Mouse (Mus musculus) spleen, embryonic (tissue): ENCODE measurements around the gene Zfx.

Experiments used
- CTCF ChIA-PET: fragments of 350-600 bp; sonication (Branson Sonifier 250); formaldehyde crosslinking; loops from one replicate; lab custom pipeline; 2022; lab: Charles Lee

Gene Zfx

DNA sequence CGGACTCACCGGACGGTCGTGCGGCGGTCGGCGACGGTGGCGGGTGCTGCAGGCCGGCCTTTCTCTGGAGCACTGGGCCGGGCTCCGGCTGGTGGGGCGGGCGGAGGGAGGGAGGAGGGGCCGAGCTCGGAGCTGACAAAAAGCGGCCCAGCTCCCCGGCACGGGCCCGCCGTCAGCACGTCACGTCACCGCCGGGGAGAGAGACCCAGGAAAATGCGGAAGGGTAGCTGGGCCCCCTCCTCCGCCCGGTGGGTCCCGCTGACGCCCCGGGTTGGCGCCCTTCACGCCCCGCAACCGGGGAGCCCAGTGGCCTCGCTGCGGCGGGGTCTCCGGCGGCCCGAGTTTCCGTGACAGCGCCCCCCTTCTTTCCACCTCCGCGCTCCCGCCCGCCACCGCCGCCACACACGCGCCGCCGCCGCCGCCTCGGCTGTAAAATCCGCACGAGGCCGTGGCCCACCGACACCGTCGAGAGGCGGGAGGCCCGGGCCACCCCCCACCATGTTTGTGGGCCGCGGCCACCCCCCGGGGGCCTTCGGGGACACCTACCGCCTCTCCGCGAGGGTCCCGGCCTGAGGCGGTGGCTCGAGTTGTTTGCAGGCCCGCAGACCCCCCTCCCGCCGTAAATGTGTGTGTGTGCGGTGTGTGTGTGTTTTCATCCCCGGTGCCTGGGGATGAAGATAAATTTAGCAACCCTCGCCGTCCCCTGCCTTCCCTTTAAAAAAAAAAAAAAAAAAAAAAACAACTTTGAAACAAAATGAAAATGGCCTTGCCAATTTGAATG lies at the start of gene Zfx:
Gene Zfx, minus strand, starts transcription at position 644 of the 781 bp plus-strand sequence.
- CTCF ChIA-PET: interaction anchor here (0.6 to 0.7 kb wide), 2 partner anchors 30 to 79 kb away, joined by 4 to 5 read pairs; no protein-coding TSS in a partner anchor

DNA sequence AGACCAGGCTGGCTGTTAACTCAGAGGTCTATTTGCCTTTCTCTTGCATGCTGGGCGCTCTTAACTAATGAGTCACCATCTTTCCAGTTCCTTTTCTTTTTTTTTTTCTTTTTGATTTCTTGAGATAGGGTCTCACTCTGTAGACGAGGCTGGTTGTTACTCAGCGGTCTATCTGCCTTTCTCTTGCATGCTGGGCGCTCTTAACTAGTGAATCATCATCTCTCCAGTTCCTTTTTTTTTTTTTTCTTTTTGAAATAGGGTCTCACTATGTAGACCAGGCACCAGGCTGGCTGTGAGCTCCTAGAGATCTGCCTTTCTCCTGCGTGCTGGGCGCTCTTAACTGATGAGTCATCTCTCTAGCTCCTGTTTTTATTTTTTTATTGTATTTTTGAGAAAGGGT lies 45.8 kb upstream of the Zfx start:
- CTCF ChIA-PET: no interaction called here

DNA sequence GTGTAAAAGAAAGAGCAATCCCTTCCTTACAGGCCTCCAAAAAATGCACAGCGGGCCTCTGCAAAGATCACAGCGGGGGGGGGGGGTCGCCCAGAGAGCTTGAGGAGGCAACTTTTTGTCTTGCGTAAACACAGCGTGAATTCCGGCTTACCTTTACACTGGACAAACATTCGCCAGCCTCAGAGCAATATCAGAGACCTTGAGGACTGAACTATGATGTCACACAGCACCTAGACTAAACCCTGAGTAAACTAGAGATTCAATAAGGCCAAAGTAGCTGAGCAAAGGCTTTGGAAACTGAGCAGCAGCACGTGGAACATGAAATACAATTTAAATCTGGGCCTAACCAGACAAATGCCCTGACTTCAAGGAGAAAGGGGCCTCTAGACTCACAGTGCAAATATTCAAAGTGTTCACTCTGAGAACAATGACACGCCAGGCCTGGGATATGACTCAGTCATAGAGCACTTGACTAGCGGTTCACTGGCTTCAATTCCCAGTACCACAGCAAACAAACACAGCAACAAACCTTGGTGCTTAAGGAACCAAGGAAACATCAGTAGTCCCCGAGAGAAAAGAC lies 28.8 kb upstream of the Zfx start:
- CTCF ChIA-PET: no interaction called here

DNA sequence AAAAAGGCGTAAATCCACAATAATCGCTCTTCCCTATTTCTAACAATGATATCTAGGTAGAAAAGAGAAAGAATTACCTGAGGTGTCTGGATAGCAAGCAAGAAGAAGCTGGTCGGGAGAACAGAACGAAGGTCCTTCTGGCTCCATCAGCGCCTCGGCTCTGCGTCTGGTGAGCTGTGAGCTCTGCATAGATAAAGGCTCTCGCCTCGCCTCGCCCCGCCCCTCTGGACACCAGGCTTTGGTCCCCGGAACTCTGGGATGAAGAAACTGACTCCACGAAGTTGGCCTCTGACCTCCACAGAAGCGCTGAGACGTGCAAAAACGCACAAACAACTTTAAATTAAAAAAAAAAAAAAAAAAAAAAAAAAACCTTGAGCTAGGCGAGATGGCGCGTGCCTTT lies 27.0 kb upstream of the Zfx start:
- CTCF ChIA-PET: interaction anchor here (0.7 kb wide), 1 partner anchor 174 kb away, joined by 5 read pairs; no protein-coding TSS in a partner anchor

DNA sequence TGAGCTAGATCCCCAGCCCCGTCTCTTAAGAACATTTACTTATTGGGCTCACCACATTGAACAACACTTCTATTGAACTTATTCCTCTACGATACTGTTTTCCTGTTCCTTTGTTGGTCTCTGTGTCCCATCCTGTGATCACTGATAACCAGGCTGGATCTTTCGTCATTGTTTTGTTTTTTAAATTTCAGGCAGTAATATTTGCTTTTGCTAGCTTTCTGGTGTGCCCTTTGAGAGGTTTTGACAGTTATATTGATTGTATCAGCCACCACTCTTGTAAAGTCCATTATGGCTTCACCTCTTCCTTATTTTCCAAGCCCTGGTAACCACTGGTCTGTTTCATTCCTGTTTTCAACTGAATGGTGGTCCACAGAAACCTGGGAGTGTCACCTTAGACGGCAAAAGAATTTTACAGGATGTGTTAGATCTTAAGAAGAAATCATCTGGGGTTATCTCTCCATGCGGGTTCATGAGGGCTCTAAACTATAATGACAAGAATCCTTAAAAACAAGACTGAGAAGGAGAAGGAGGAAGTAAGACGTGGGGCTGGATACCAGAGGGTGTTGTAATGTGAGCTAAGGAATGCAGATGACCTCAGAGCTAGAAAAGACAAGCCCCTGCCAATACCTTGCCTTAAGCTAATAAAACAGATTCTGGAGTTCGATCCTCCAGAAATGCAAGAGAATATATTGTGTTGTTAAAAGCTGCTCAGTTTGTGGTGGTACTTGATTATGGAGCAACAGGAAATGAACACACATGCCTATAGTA lies 18.7 kb upstream of the Zfx start:
- CTCF ChIA-PET: no interaction called here

DNA sequence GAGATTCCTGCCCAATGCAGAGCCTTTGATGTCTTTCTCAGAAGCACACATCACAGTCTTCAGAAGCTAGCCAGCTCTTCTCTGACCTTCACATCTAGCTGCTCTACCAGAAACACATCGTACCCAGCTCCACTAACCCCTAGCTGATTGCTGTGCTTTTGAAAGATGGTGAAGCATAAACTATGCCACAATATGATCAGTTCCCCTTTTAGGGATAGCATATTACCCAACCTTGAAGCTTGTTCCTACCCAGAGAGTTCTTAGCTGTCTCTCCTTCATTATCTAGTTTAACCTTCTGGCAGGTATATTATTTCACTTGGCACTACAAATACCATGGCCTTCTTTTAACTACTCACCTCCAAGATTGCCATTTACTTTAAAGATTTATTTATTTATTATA lies 16.6 kb upstream of the Zfx start:
- CTCF ChIA-PET: no interaction called here

DNA sequence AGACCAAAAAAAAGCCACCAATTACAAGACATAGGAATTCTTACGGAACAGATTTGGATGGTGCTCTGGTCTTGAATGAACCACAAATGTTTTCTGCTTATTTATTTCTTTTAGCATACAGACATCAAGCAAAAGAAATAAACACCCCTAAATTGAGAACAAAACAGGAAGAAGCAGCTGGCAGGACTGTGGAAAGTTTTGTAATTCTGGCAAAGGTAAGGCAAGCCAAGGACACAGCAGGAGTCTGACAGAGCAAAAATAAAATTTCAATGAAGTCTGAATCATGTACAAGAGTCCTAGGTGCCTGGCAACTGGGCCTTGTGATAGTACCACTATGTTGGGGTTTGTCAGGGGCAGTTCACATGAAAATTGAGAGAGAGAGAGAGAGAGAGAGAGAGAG lies 14.8 kb upstream of the Zfx start:
- CTCF ChIA-PET: no interaction called here

DNA sequence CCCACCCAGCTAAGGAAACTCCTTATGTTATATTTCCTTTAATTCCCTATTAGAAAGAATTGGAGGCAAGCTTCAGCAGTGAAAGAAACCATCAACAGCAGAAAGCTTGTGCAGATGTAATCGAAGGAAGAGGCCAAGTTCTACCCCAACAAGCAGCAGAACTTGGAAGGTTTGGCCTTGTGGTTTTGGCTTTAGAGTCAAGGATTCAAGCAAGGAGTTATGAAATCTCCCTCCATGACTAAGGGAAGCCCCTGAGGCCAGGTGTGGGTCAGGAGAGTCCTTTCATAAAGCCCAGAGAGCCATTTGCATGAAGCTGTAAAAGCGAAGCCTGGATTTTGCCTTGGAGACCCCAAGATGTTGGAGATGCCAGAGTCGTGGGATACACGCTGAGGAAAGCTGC lies 11.6 kb upstream of the Zfx start:
- CTCF ChIA-PET: no interaction called here

DNA sequence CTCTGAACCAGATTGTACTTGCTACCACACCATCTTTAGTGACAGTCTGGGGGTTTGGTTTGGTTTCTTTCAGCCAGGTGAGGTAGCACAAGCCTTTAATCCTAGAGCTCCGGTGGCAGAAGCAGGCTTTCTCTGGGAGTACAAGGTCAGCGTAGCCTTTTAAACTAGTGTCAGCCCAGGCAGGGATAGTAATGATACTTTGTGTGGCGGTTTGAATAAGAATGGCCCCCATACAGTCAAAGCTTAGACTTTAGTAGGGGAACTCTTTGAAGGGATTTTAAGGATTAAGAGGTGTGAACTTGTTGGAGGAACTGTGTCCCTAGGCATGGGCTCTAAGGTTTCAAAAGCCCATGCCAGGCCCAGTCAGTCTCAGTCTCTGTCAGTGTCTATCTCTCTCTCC lies 10.0 kb upstream of the Zfx start:
- CTCF ChIA-PET: no interaction called here

DNA sequence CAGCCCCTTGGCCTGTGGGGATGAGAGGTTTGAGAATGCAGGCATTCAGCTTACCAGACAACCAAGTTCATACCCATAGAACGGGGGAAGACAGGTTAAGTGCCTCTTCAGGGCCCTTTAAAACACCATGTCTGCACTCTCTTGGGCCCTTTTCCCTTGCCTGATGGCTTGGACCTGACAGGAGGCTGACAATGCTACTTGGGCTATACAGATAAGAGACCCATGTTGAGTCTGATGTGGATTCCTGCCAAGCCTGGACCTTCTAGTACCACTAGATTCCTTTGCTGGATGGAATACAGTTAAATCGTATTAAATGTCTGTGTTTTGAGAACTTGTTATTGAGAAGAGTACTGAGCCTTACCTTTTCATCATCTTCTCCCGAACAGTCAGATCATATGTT lies 8.7 kb upstream of the Zfx start:
- CTCF ChIA-PET: no interaction called here

DNA sequence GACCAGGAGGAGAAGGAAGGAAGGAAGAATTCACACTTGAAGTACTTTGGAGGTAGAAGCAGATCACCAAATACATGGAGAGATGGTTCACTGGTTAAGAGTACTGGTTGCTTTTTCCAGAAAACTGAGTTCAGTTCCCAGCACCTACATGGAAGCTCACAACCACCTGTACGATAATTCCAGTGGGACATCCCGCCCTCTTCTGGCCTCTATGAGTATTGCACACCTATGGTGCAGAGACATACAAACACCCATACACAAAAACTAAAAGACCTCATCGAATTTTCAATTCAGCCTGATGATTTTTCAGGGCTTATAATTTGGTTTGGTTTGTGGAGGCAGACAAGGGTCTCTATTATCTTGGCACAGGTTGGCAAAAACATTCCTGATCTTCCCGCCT lies 6.2 kb upstream of the Zfx start:
- CTCF ChIA-PET: no interaction called here

DNA sequence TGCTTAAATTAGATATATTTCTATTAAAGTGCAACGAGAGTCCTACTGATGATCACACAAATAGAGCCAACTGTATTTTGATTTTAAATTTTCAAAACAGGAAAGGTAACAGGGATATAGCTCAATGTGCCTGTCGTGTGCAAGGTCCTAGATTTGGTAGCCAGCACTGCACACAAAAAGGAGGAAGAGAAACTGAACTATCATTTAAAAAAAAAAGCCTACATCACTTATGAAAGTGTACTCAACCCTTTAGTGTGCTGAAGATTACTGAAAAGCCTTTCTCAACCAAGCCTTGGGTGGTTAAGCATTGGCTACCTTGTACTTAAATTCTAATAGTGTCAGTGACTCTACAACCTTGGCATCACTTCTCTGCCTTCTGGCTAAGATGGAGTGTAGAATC lies 2.4 kb upstream of the Zfx start:
- CTCF ChIA-PET: no interaction called here

DNA sequence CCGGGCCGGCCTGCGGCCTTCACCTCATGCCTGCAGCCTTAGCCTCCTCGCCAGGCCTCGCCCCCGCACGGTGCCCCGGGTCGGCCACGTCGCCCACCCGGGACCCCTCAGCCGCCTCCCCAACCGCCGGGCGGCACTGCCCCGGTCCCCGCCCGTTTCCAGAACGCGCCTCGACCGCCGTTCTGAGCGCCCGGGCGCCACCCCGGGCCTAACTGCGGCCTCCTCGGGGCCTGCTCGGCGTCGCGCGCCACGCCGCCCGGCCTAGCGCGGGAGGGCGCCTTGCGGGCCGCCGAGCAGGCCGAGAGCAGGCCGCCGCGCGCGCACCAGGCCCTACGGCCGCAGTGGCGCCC lies 818 bp downstream of the Zfx start:
- CTCF ChIA-PET: no interaction called here

DNA sequence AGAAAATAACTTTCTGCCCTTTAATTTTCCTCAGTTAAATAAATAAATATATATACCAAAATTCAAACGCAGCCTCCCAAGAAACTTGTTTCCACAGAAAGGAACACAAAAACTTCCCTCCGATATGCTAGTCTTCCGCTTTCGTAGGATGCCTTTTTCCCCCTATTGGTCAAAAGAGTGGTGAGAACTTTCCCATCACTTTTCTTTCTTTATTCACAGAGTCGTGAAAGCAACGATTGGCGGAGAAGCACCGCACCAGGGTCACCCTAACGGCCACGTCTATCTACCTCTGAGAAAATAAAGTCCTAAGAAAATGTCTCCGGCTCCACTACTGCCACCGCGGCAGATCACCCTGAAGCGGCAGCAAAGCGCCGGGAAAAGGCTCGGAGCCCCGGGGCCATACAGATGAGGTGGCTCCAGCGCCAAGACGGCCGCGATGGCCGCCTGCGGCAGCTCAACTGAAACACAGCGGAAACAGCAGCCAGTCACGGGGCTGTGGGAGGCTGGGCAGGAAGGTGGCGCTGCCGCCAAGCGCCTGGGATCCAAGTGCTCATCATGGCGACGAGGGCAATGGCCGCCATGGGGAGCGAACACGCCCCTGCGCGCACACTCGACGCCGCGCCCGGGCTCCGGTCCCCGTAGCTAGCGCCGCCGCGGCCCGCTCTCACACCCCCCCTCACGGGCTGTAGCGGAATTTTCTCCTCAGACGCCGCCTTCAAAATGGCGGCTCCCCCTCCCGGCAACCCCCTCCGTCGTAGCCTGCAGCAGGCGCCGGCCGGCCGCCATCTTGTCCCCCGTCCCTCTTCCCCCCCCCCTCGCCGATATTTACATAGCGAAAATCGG lies 1.4 kb downstream of the Zfx start:
- CTCF ChIA-PET: no interaction called here

DNA sequence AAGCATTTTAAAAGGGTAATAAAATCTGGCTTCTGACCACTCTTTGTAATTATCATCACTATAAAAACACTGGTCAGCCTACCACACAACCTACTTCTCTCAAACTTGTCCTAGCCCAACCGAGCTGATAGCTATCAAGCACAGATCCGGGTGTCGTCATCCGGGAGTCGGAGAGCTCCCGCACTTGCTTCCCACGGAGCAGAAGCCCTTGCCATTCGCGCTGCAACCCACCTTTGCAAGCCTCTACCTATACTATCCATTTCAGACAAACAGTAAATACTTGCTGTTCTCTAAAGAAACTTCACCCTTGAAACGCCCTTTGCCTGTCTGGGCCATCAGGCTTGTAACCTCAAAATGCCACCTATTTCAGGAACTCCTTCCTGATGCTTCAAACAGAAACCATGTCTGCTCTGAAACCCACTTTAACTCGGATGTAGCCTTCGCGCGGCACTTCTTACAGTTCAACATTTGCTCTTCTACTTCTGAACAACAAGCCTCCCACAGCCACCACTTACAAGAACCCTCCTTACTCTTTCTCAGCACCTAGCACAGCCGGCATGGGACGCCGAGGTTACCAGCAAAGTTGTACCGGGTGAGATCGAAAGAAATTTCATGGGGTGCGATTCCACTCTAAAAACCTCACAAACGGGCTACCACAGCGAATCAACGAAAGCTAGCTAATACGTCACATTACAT lies 2.2 kb downstream of the Zfx start:
- CTCF ChIA-PET: no interaction called here

DNA sequence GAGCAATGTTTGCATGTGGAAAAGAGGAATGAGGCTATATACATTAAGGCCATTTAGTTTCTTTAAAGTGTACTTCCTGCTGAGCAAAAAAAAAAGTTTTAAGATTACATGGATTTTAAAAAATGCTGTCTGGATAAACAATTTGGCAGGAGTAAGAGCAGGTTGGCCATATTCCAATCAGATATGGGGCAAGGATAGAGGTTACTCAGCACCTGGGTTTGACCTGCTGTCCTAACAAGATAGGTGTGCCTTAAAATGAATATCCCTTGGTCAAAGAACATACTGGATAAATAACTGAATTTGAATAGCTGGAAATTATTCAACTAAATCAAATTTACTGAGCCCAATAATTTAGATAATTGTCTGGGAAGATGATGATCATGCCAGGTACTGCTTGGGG lies 5.2 kb downstream of the Zfx start:
- CTCF ChIA-PET: no interaction called here

DNA sequence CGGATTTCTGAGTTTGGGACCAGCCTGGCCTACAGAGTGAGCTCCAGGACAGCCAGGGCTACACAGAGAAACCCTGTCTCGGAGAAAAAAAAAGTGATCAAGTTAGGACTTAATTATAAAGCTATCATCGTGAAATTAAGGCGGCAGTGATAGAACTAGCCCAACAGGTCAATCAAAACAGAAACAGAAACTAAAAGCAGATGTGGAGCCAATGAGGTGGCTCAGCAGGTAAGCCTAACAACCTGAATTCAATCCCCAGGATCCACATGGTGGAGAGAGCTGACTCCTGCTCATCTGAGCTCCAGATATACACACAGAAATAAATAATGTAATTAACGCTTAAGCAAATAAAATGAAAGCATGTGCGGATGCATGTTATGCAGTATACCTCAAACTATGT lies 7.6 kb downstream of the Zfx start:
- CTCF ChIA-PET: no interaction called here

DNA sequence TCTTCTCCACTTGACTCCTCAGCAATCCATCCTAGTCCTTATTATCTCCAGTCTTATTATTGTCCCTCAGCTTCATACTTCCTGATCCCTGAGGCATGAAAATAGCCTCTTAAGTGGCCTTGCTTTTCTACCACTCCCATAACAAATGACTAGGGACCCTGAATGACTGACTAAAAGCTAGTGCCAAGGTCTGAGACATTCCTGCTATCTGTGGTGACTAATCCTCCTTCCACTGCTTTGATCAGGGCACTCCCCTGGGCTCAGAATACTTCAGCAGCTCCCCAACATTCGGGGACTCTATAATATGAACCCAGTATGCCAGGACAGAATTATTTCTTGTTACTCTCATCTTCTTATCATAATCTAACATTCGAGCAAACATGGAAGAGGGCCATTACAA lies 17.5 kb downstream of the Zfx start:
- CTCF ChIA-PET: no interaction called here

DNA sequence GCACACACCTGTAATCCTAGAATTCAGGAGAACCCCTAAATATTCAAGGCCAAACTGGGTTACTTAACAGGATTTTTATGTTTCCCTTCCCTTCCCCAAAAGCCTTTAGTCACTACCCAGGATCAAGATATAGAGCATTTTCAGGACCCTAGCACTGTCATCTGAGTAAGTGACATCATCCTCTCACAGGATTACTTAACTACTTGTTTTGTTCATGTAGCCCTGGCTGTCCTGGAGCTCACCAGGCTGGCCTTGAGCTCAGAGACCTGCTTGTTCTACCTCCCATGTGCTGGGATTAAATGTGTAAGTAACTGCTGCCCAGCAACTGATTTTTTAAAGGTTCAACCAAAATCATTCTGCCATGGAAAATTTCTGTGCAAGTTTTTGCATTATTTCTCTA lies 20.6 kb downstream of the Zfx start:
- CTCF ChIA-PET: interaction anchor here (0.5 kb wide), 1 partner anchor 11 kb away, joined by 7 read pairs; no protein-coding TSS in a partner anchor

DNA sequence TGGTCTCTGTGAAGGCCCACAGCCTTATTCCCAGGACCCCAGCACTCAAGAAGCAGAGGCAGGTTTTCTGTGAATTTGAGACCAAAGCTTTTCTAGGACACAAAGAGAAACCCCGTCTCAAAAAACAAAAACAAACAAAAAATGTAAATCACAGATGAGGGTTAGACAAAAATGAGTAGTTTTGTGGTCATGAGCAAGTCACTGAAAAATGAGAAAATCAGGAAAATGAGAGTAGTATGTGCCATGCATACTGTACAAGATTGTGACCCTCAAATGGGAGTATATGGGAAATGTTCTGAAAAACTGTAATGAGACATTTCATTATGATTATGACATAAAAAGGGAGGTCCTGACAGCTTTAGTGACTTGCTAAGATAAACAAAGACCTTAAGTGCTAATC lies 22.9 kb downstream of the Zfx start:
- CTCF ChIA-PET: interaction anchor here (0.5 kb wide), 1 partner anchor 236 kb away, joined by 4 read pairs; no protein-coding TSS in a partner anchor

DNA sequence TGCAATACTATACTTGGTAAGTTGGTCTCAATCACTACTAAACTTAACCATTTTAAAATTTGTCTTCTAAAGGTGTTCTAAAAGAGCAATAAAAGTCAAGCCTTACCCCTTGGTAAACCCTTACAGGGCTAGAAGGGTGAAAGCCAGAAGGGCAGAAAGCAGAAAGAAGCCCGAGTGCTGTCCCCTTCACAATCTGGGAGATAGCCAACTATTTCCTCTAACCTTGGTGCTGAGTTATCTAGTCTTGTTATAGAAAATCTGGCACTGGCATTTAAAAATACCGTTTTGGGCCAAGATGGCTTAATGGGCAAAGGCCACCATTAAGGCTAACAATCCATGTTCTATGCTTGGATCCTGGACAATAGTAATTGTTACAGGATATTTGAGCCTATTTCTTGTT lies 32.5 kb downstream of the Zfx start:
- CTCF ChIA-PET: no interaction called here
